8 mouse cellular contexts compared by ENCODE assay signal in the genomic region with DNA sequence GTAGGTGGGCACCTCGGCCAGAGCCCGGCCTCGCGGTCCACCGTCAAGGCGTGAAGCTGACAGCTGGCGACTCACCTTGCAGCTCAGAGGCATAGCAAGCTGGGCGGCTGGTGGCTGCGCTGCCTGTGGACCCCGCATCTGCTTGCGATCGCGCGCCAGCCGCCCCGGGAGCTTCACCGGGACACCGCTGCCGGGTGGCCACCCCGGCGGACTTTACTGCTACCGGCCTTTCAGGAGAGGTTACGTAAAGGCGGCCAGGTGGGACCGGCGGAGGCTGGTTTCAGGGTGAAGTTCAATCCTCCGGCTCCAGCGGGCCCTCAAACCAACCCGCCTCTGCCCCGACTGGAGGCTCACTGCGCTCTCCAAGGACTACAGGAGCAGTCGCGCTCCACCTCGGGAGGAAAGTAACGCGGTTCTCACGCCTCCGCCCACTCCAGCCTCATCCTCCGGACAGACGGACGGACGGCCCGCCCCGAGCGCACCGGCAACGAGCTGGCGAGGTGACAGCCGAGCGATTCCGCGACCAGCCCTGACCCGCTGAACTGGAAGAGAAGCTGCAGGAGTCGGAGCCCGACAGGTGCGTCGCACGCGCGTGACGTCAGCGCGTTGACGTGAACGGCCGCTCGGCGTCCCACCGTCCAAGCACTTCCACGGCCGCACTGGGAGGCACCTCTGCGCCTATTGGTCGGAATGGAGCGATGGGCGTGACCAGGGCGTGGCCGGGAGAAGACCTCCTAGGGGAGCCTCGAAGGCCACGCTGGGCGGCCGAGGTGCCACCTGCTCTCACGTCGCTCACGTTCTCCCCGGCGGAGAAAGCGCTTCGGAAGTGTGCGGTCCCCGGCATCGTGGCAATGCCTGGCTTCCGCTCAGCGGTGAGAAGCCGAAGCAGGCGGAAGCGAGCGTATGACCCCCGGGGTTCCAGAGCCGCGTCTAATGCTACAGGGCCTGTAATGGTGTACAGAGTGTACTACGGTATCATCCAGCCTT. TPM values are rescaled to one million over a fixed set of nuclear protein-coding genes. Genes with fewer than 3 reads are reported as not detected.
DNase-seq lines count a peak whose midpoint lies in the region; ATAC-seq lines count a peak whose summit lies in the region.

Clcn3 (minus strand) TSS at position 600 of the 987 bp plus-strand sequence.

- peak; percentile 98 for DNase-seq in T-cell, adult 2 months (ENCODE audit: low spot score)
- peak; percentile 97 to 98 for DNase-seq in cerebellum, postnatal 36 days
- DNase-seq in frontal cortex, postnatal 36 days (ENCODE audit: low spot score in 2 of 2) = peak; percentile 94 to 98
- peak; percentile 94 for DNase-seq in left cerebral cortex, adult 11 months (ENCODE audit: low spot score)
- DNase-seq in lung, postnatal 4 days = peak; percentile 98
- peak; percentile 97 for DNase-seq in retina, postnatal 7 days (ENCODE audit: low read depth, low spot score)
- DNase-seq in urinary bladder, adult 2 months (ENCODE audit: low spot score) = peak; percentile 93

- WGBS in hindbrain, embryonic 15.5 days = under 1% methylated on average over 101 of the region's 101 CpGs

- H3K4me2 ChIP-seq in hindbrain, embryonic 15.5 days = peak within 1 kb of the TSS; percentile 93

- H3K36me3 ChIP-seq in hindbrain, embryonic 15.5 days = no peaks in the 10 kb centered on the region

- H3K27ac ChIP-seq in hindbrain, embryonic 15.5 days (replicated peaks) = peak within 1 kb of the TSS; percentile 91

- peak within 1 kb of the TSS; percentile 92 for H3K9ac ChIP-seq in hindbrain, embryonic 15.5 days

- peak; percentile 100 for ATAC-seq in hindbrain, embryonic 15.5 days (ENCODE audit: low FRiP score, low read depth)

- peak within 1 kb of the TSS; percentile 96 for H3K4me3 ChIP-seq in hindbrain, embryonic 15.5 days

- no peaks in the 10 kb centered on the region for H3K9me3 ChIP-seq in hindbrain, embryonic 15.5 days

- H3K27me3 ChIP-seq in hindbrain, embryonic 15.5 days = no peaks in the 10 kb centered on the region

- peaks cover 21% of the 10 kb centered on the region for H3K4me1 ChIP-seq in hindbrain, embryonic 15.5 days (replicated peaks)

RNA-seq across cellular contexts. Expression of gene Clcn3, which starts in this region (rescaled TPM):
- polyA plus RNA-seq in hindbrain, embryonic 15.5 days (2015; fragmentation: Nextera tagmentation; extraction: Ambion mirVana) = 69.4 and 69.8 TPM in 2 replicates
- polyA plus RNA-seq in urinary bladder, adult 2 months (2012; rRNA removed) = 21.5 and 22.7 TPM in 2 replicates

Comparison
In these comparisons a context has a peak if more than half of its experiments do, and no peak if none do; other contexts are left out.
1. Peak in every context shown above with its lines: DNase-seq, ATAC-seq, H3K4me3 ChIP-seq and H3K27ac ChIP-seq.